Mouse (Mus musculus) testis, adult 2 months (tissue): ENCODE results near the gene Casp9. TPM values are rescaled to one million over a fixed set of nuclear protein-coding genes. Genes with fewer than 3 reads are reported as not detected.

Experiments
- H3K27ac ChIP-seq: fragments of 200-500 bp; 2 replicates; pipeline ENCODE4 v1.5.1; 2012; ENCODE audit warnings: low read depth, low read length; ENCODE audit not compliant: control insufficient read depth, insufficient read depth
- H3K27me3 ChIP-seq: fragments of 200-500 bp; 2 replicates; pipeline ENCODE4 v1.6.1; 2012; ENCODE audit warnings: mild to moderate bottlenecking, low read length, moderate library complexity; ENCODE audit not compliant: control insufficient read depth, insufficient read depth
- H3K36me3 ChIP-seq: fragments of 200-500 bp; 2 replicates; pipeline ENCODE4 v1.6.1; 2012; ENCODE audit warnings: mild to moderate bottlenecking, low read length; ENCODE audit not compliant: control insufficient read depth, insufficient read depth
- H3K4me1 ChIP-seq: fragments of 200-500 bp; 2 replicates; pipeline ENCODE4 v1.6.1; 2012; ENCODE audit warnings: low read length; ENCODE audit not compliant: control insufficient read depth, insufficient read depth
- H3K4me3 ChIP-seq: fragments of 200-500 bp; 2 replicates; pipeline ENCODE4 v1.5.1; 2012; ENCODE audit warnings: low read depth, mild to moderate bottlenecking, low read length, moderate library complexity, mixed read lengths; ENCODE audit not compliant: control insufficient read depth
- CTCF ChIP-seq: fragments of 200-500 bp; IDR thresholded peaks from 2 replicates; pipeline ENCODE4 v1.5.1; 2012; ENCODE audit warnings: low read depth, mild to moderate bottlenecking, inconsistent platforms, low read length, moderate library complexity; ENCODE audit not compliant: control insufficient read depth, insufficient read depth, insufficient replicate concordance
- POLR2A ChIP-seq: fragments of 200-500 bp; IDR thresholded peaks from 2 replicates; pipeline ENCODE4 v1.6.1; 2012; ENCODE audit warnings: low read depth, mild to moderate bottlenecking, inconsistent platforms, low read length, moderate library complexity; ENCODE audit not compliant: control insufficient read depth
- polyA plus RNA-seq: library from polyadenylated mRNA; depleted of rRNA; stranded (reverse); fragments of >200 nt; gene quantifications from 2 replicates; pipeline ENCODE4 v1.2.3, GENCODE M21; 2012; rRNA removed

The Casp9 gene
- 7.8 and 8.0 TPM in 2 replicates for polyA plus RNA-seq

DNA sequence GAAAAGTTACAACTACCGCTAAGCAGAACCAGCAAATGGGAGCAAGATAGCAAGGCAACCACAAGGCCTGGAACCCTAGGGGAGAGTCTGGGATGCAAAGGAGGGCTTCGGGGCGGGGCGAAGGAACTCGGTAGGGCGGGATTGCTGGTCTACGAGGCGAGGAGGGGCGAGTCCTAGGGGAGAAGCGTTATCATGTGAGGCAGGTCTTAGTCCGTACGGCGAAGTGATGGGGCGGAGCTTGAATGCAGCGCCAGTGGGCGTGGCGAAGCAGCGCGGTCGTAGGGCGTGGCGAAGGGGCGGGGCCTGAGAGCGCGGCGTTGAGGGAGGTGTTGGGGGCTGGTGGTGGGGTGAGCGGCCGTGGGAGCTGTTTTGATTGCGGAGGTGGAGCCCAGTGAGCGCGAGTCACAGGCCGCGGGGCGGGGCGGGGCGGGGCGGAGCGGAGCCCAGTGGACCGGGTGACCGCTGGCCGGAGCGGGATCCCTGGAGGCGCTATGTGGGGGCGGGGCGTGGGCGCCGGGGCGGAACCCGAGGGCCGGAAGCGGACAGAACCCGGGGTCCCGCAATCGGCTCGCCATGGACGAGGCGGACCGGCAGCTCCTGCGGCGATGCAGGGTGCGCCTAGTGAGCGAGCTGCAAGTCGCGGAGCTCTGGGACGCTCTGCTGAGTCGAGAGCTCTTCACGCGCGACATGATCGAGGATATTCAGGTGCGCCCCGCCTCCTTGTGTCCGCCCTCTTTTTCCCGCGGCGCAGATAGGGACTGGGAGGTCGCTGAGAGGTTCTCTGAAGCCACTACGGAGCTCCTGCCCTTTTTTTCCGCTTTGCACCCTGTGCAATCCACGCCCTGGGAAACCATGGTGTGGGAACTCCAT is at the start of gene Casp9:
Casp9 (plus strand) TSS at position 331 of the 870 bp plus-strand sequence.
- TF ChIP-seq POLR2A (peak; percentile 57), CTCF (no peak)
- peak within 1 kb of the TSS; percentile 98 for H3K4me3 ChIP-seq
- peaks cover 12% of the 10 kb centered on the region for H3K4me1 ChIP-seq
- peak within 1 kb of the TSS; percentile 89 for H3K27ac ChIP-seq
- no peaks in the 10 kb centered on the region for H3K27me3 ChIP-seq
- no peaks in the 10 kb centered on the region for H3K36me3 ChIP-seq

GRCm38 (mm10) chr4:141746578-141747346 is 46.6 kb upstream of the Casp9 start, which contains the start of gene Agmat:
Gene Agmat, plus strand, starts transcription at chr4:141746672.
- H3K27me3 ChIP-seq, result no peaks in the 10 kb centered on the region
- H3K4me3 ChIP-seq, result no peak within 1 kb of the TSS
- H3K4me1 ChIP-seq, result peaks cover 6% of the 10 kb centered on the region
- H3K27ac ChIP-seq, result no peak within 1 kb of the TSS
- H3K36me3 ChIP-seq, result no peaks in the 10 kb centered on the region
- TF ChIP-seq CTCF (no peak), POLR2A (no peak)

GRCm38 (mm10) chr4:141749557-141749956 is 43.9 kb upstream of the Casp9 start:
- peaks cover 6% of the 10 kb centered on the region for H3K4me1 ChIP-seq
- TF ChIP-seq CTCF (no peak), POLR2A (no peak)
- no peaks in the 10 kb centered on the region for H3K36me3 ChIP-seq
- no peaks in the 10 kb centered on the region for H3K27me3 ChIP-seq
- H3K27ac ChIP-seq, result peak overlapping the region; percentile 54; the same call in 1 of the 2 replicates
- H3K4me3 ChIP-seq, result no peak overlapping the region

GRCm38 (mm10) chr4:141750826-141751225 is 42.6 kb upstream of the Casp9 start:
- Histone ChIP-seq H3K4me3 (no peak overlapping the region), H3K27me3 (no peaks in the 10 kb centered on the region), H3K36me3 (no peaks in the 10 kb centered on the region), H3K27ac (no peak overlapping the region), H3K4me1 (peaks cover 6% of the 10 kb centered on the region)
- TF ChIP-seq POLR2A (no peak), CTCF (no peak)

GRCm38 (mm10) chr4:141751419-141752075 is 41.9 kb upstream of the Casp9 start:
- Histone ChIP-seq H3K4me1 (peaks cover 5% of the 10 kb centered on the region), H3K4me3 (no peak overlapping the region), H3K27me3 (no peaks in the 10 kb centered on the region), H3K36me3 (no peaks in the 10 kb centered on the region), H3K27ac (no peak overlapping the region)
- TF ChIP-seq CTCF, result no peak
- no peak for TF ChIP-seq POLR2A

GRCm38 (mm10) chr4:141752076-141752421 is 41.4 kb upstream of the Casp9 start:
- TF ChIP-seq CTCF (peak; percentile 29; the same call in 1 of the 2 replicates), POLR2A (no peak)
- Histone ChIP-seq H3K4me1 (peaks cover under 1% of the 10 kb centered on the region; the same call in 1 of the 2 replicates), H3K27me3 (no peaks in the 10 kb centered on the region), H3K4me3 (no peak overlapping the region), H3K27ac (no peak overlapping the region), H3K36me3 (no peaks in the 10 kb centered on the region)
